Mouse (Mus musculus) liver, embryonic 15.5 days (tissue): ENCODE data around the gene Hcfc1. TPM values are rescaled to one million over a fixed set of nuclear protein-coding genes. Genes with fewer than 3 reads are reported as not detected.

Experiments
- ATAC-seq: fragments of 200-750 bp; cut with Nextera tagmentation; 2 replicates; pipeline ENCODE4 v1.8.0; 2017; ENCODE audit warnings: moderate number of reproducible peaks, mild to moderate bottlenecking, moderate library complexity; ENCODE audit not compliant: insufficient read depth
- H3K27ac ChIP-seq: fragments of 300-500 bp; sonication (generic); replicated peaks from 2 replicates; pipeline ENCODE4 v1.5.1; 2015; ENCODE audit warnings: mild to moderate bottlenecking, inconsistent platforms
- H3K27me3 ChIP-seq: fragments of 300-500 bp; sonication (generic); 2 replicates; pipeline ENCODE4 v1.6.1; 2015; ENCODE audit warnings: mild to moderate bottlenecking, inconsistent platforms
- H3K36me3 ChIP-seq: fragments of 300-500 bp; sonication (generic); replicated peaks from 2 replicates; pipeline ENCODE4 v1.6.1; 2015; ENCODE audit warnings: moderate library complexity, mild to moderate bottlenecking, inconsistent platforms
- H3K4me1 ChIP-seq: fragments of 300-500 bp; sonication (generic); replicated peaks from 2 replicates; pipeline ENCODE4 v1.6.1; 2015; ENCODE audit warnings: inconsistent platforms
- H3K4me2 ChIP-seq: fragments of 300-500 bp; sonication (generic); 2 replicates; pipeline ENCODE4 v1.6.1; 2015; ENCODE audit warnings: moderate library complexity, mild to moderate bottlenecking, inconsistent platforms
- H3K4me3 ChIP-seq: fragments of 300-500 bp; sonication (generic); replicated peaks from 2 replicates; pipeline ENCODE4 v1.5.1; 2015; ENCODE audit warnings: mild to moderate bottlenecking, inconsistent platforms
- H3K9ac ChIP-seq: fragments of 300-500 bp; sonication (generic); 2 replicates; pipeline ENCODE4 v1.6.1; 2015; ENCODE audit warnings: moderate library complexity, mild to moderate bottlenecking, inconsistent platforms
- H3K9me3 ChIP-seq: fragments of 300-500 bp; sonication (generic); replicated peaks from 2 replicates; pipeline ENCODE4 v1.6.1; 2016; ENCODE audit warnings: inconsistent platforms
- WGBS: fragments of 180-500 bp; shearing (Covaris S2); methylation state at CpG from one replicate; pipeline ENCODE4 v1.1.7; 2015; ENCODE audit warnings: mixed read lengths; ENCODE audit not compliant: insufficient replicate concordance; 5-methylcytosine and 5-hydroxymethylcytosine counted together
- polyA plus RNA-seq: library from polyadenylated mRNA; unstranded; fragments of >200 nt; fragmentation: Nextera tagmentation; extraction: Ambion mirVana; gene quantifications from 2 replicates; pipeline ENCODE4 v1.2.1, GENCODE M21; 2015

Hcfc1 gene
- polyA plus RNA-seq, 1 experiment from 2014 or later = 29.6 TPM

- ATAC-seq = 0 out of 2 replicates have a peak, but pooled peaks have one; percentile 8
- H3K4me3 ChIP-seq = peak overlapping the region; percentile 49
- H3K27me3 ChIP-seq = no peaks in the 10 kb centered on the region
- peak overlapping the region; percentile 37; the same call in 1 of the 2 replicates for H3K9ac ChIP-seq
- no peaks in the 10 kb centered on the region for H3K36me3 ChIP-seq
- peak overlapping the region; percentile 74 for H3K4me2 ChIP-seq
- WGBS = 12% methylated on average over 21 of the region's 26 CpGs
- H3K9me3 ChIP-seq = no peaks in the 10 kb centered on the region
- peaks cover 43% of the 10 kb centered on the region for H3K4me1 ChIP-seq
- peak overlapping the region; percentile 72 for H3K27ac ChIP-seq
Measured at GRCm38 (mm10) chrX:73911156-73911555, 55.0 kb downstream of the Hcfc1 start.

DNA sequence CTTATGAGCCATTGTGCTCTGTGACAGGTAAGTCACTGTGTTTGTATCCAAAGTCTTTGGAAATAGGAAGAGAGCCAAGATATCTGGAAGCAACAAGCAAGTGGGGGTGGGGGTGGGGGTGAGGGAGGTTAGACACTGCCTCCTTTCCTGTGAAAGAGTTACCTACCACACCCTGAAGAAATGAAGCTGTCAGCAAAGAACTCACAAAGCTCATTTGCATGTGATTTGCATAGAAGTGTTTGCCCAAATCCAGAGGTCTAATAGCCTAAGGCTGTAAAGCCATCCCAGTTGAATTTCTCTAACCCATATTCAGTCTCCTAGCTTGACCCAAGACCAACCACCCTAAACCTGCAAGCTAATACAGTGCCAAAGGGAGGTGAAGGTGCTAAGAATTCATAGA is 55.7 kb downstream of the Hcfc1 start:
- H3K9ac ChIP-seq = no peak overlapping the region
- H3K27ac ChIP-seq = peak overlapping the region; percentile 72
- no peaks in the 10 kb centered on the region for H3K9me3 ChIP-seq
- peak overlapping the region; percentile 49 for H3K4me3 ChIP-seq
- H3K27me3 ChIP-seq = no peaks in the 10 kb centered on the region
- H3K4me2 ChIP-seq = peak overlapping the region; percentile 74
- ATAC-seq = no peak
- peaks cover 36% of the 10 kb centered on the region for H3K4me1 ChIP-seq
- H3K36me3 ChIP-seq = no peaks in the 10 kb centered on the region

GRCm38 (mm10) chrX:73910049-73910448 is 56.1 kb downstream of the Hcfc1 start:
- Histone ChIP-seq H3K4me3 (peak overlapping the region; percentile 49; the same call in 1 of the 2 replicates), H3K27ac (0 out of 2 replicates have a peak overlapping the region, but pooled peaks have one; percentile 72), H3K9ac (no peak overlapping the region), H3K27me3 (no peaks in the 10 kb centered on the region), H3K9me3 (no peaks in the 10 kb centered on the region), H3K4me1 (peaks cover 35% of the 10 kb centered on the region), H3K4me2 (peak overlapping the region; percentile 74; the same call in 1 of the 2 replicates), H3K36me3 (no peaks in the 10 kb centered on the region)
- 32% methylated on average over 1 of the region's 1 CpGs for WGBS
- no peak for ATAC-seq

DNA sequence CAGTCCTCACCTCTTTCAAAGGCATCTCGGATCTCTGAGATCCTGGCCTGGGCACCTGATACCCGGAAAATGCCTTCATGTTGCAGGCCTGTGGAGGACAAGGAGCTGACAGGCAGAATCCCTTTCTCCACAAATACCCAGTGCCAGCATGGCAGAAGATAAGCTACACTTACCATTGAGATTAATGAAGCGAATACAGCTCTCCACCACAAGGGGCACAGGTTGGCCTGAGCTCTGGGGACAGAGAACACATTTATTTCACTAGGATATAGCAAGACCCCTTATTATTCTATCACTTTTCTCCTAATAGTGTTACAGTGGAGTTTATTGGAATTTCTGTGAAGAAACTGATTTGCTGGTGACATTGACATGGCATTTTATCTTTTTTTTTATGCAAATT is 68.2 kb downstream of the Hcfc1 start:
- Histone ChIP-seq H3K4me1 (no peaks in the 10 kb centered on the region), H3K9me3 (no peaks in the 10 kb centered on the region), H3K36me3 (no peaks in the 10 kb centered on the region), H3K4me3 (no peak overlapping the region), H3K27ac (no peak overlapping the region), H3K9ac (no peak overlapping the region), H3K4me2 (no peak overlapping the region), H3K27me3 (no peaks in the 10 kb centered on the region)
- ATAC-seq = no peak
- 45% methylated on average over 3 of the region's 3 CpGs for WGBS

GRCm38 (mm10) chrX:73895719-73896118 is 70.4 kb downstream of the Hcfc1 start, which contains the start of gene L1cam:
Gene L1cam, minus strand, starts transcription at chrX:73896105.
- no peaks in the 10 kb centered on the region for H3K9me3 ChIP-seq
- H3K9ac ChIP-seq = no peak within 1 kb of the TSS
- no peaks in the 10 kb centered on the region for H3K4me1 ChIP-seq
- ATAC-seq = no peak
- 17% methylated on average over 2 of the region's 2 CpGs for WGBS
- peaks cover 3% of the 10 kb centered on the region; the same call in 1 of the 2 replicates for H3K27me3 ChIP-seq
- H3K4me2 ChIP-seq = no peak within 1 kb of the TSS
- H3K36me3 ChIP-seq = no peaks in the 10 kb centered on the region
- H3K4me3 ChIP-seq = no peak within 1 kb of the TSS
- no peak within 1 kb of the TSS for H3K27ac ChIP-seq

- H3K27me3 ChIP-seq = peaks cover 3% of the 10 kb centered on the region; the same call in 1 of the 2 replicates
- no peak overlapping the region for H3K4me2 ChIP-seq
- 75% methylated on average over 14 of the region's 14 CpGs for WGBS
- H3K9me3 ChIP-seq = no peaks in the 10 kb centered on the region
- H3K9ac ChIP-seq = no peak overlapping the region
- H3K4me3 ChIP-seq = no peak overlapping the region
- no peak for ATAC-seq
- no peak overlapping the region for H3K27ac ChIP-seq
- no peaks in the 10 kb centered on the region for H3K36me3 ChIP-seq
- H3K4me1 ChIP-seq = no peaks in the 10 kb centered on the region
Measured at GRCm38 (mm10) chrX:73892833-73893232, 73.3 kb downstream of the Hcfc1 start.

Other genes starting within 250 kb of the Hcfc1 start
- gene Abcd1, start 249.8 kb downstream of the Hcfc1 start, polyA plus RNA-seq = 9.5 and 10.0 TPM in 2 replicates
- gene Plxnb3, start 209.3 kb downstream of the Hcfc1 start, polyA plus RNA-seq = 0.29 and 0.45 TPM in 2 replicates
- 1.9 and 2.9 TPM in 2 replicates for gene Srpk3, start 192.0 kb downstream of the Hcfc1 start, polyA plus RNA-seq
- 117 and 127 TPM in 2 replicates for gene Idh3g, start 179.5 kb downstream of the Hcfc1 start, polyA plus RNA-seq
- gene Ssr4, start 179.3 kb downstream of the Hcfc1 start, polyA plus RNA-seq = 162 and 163 TPM in 2 replicates
- gene Pdzd4, start 141.4 kb downstream of the Hcfc1 start, polyA plus RNA-seq = 0.07 and 0.08 TPM in 2 replicates
- gene Avpr2, start 74.3 kb downstream of the Hcfc1 start, polyA plus RNA-seq = 0.05 and 0.10 TPM in 2 replicates
- 0.21 and 0.26 TPM in 2 replicates for gene L1cam, start 70.3 kb downstream of the Hcfc1 start, polyA plus RNA-seq
- 6.4 and 7.7 TPM in 2 replicates for gene Arhgap4, start 44.5 kb downstream of the Hcfc1 start, polyA plus RNA-seq
- gene Naa10, start 44.4 kb downstream of the Hcfc1 start, polyA plus RNA-seq = 72.4 and 79.2 TPM in 2 replicates
- 19.6 and 22.6 TPM in 2 replicates for gene Renbp, start 35.5 kb downstream of the Hcfc1 start, polyA plus RNA-seq
- gene Irak1, start 57.6 kb upstream of the Hcfc1 start, polyA plus RNA-seq = 23.0 and 24.5 TPM in 2 replicates
- gene Opn1mw, start 161.1 kb upstream of the Hcfc1 start, polyA plus RNA-seq = not detected in 2 replicates
- gene Mecp2, start 169.0 kb upstream of the Hcfc1 start, polyA plus RNA-seq = 6.2 and 6.9 TPM in 2 replicates
- not detected in 2 replicates for gene Tex28, start 201.5 kb upstream of the Hcfc1 start, polyA plus RNA-seq
- gene Tktl1, start 210.9 kb upstream of the Hcfc1 start, polyA plus RNA-seq = not detected in 2 replicates